Mouse (Mus musculus): ENCODE results near the gene Rtkn2.

- TF ChIP-seq GATA1 (IDR thresholded peaks at IDR 0.05; ENCODE audit: borderline replicate concordance, low read length) (no peak), FLI1 (IDR thresholded peaks at IDR 0.05; ENCODE audit: low read length) (no peak)
These were observed 111.6 kb downstream of the Rtkn2 start for GRCm38 (mm10) chr10:68091011-68091410.
